Mouse (Mus musculus): ENCODE measurements at regions not wholly inside any gene's neighbourhood (a gene's known extent, or its start where the extent isn't known, plus 50 kb on each side); places are given as distances from the start of the nearest gene placed in this dataset.

- DNase-seq (ENCODE audit: low spot score): no peak
These were observed 81.0 kb downstream of the Maf start for GRCm38 (mm10) chr8:115626396-115627136.

GRCm38 (mm10) chr8:115625072-115625471 is 82.5 kb downstream of the Maf start:
- DNase-seq (ENCODE audit: low spot score): no peak

- DNase-seq (ENCODE audit: low spot score): peak; percentile 27
These were observed 89.4 kb downstream of the Maf start for GRCm38 (mm10) chr8:115618049-115618760.

GRCm38 (mm10) chr8:115616871-115617605 is 90.6 kb downstream of the Maf start:
- DNase-seq (ENCODE audit: low spot score): no peak

GRCm38 (mm10) chr8:115613946-115614584 is 93.5 kb downstream of the Maf start:
- DNase-seq (ENCODE audit: low spot score): no peak

GRCm38 (mm10) chr8:115612119-115612518 is 95.5 kb downstream of the Maf start:
- no peak for DNase-seq (ENCODE audit: low spot score)

- DNase-seq (ENCODE audit: low spot score): no peak
These were observed 107.8 kb downstream of the Maf start for GRCm38 (mm10) chr8:115599771-115600170.

GRCm38 (mm10) chr8:115597226-115597953 is 110.2 kb downstream of the Maf start:
- no peak for DNase-seq (ENCODE audit: low spot score)

GRCm38 (mm10) chr8:115589721-115590120 is 117.9 kb downstream of the Maf start:
- no peak for DNase-seq (ENCODE audit: low spot score)

- no peak for DNase-seq (ENCODE audit: low spot score)
These were observed 118.5 kb downstream of the Maf start for GRCm38 (mm10) chr8:115589076-115589475.

- no peak for DNase-seq (ENCODE audit: low spot score)
These were observed 123.2 kb downstream of the Maf start for GRCm38 (mm10) chr8:115584311-115584907.

GRCm38 (mm10) chr8:115583221-115583620 is 124.4 kb downstream of the Maf start:
- no peak for DNase-seq (ENCODE audit: low spot score)

GRCm38 (mm10) chr8:115581940-115582517 is 125.6 kb downstream of the Maf start:
- no peak for DNase-seq (ENCODE audit: low spot score)

- no peak for DNase-seq (ENCODE audit: low spot score)
These were observed 139.2 kb downstream of the Maf start for GRCm38 (mm10) chr8:115568394-115568793.

GRCm38 (mm10) chr8:115565768-115566167 is 141.8 kb downstream of the Maf start:
- DNase-seq (ENCODE audit: low spot score): no peak

- DNase-seq (ENCODE audit: low spot score): no peak
These were observed 145.2 kb downstream of the Maf start for GRCm38 (mm10) chr8:115562362-115562761.

GRCm38 (mm10) chr8:115560985-115561916 is 146.3 kb downstream of the Maf start:
- DNase-seq (ENCODE audit: low spot score): no peak

- no peak for DNase-seq (ENCODE audit: low spot score)
These were observed 152.1 kb downstream of the Maf start for GRCm38 (mm10) chr8:115555452-115555851.

- no peak for DNase-seq (ENCODE audit: low spot score)
These were observed 153.4 kb downstream of the Maf start for GRCm38 (mm10) chr8:115554185-115554584.

- no peak for DNase-seq (ENCODE audit: low spot score)
These were observed 156.3 kb downstream of the Maf start for GRCm38 (mm10) chr8:115551262-115551661.
